Mouse (Mus musculus): ENCODE results near the gene Pigo.
A peak's percentile ranks its signal among the peaks of the same experiment; 100 is the strongest.

- TF ChIP-seq CTCF (IDR thresholded peaks at IDR 0.05; ENCODE audit: low read depth), result peak; percentile 93
- peak; percentile 54; the same call in 1 of the 2 replicates for TF ChIP-seq EP300 (IDR thresholded peaks at IDR 0.05; ENCODE audit: low read depth)
Observed at GRCm38 (mm10) chr4:43025084-43025960, at the start of gene Pigo.

All from liver, embryonic 14.5 days (tissue).